Mouse (Mus musculus): ENCODE data around the gene Slc23a4.

GRCm38 (mm10) chr6:34971181-34971580 is 17.0 kb downstream of the Slc23a4 start:
- no peak for TF ChIP-seq POLR2A (IDR thresholded peaks at IDR 0.05; ENCODE audit: low read depth, low read length)
- TF ChIP-seq CTCF (IDR thresholded peaks at IDR 0.05; ENCODE audit: extremely low read depth, insufficient read depth, insufficient read length, insufficient replicate concordance): no peak
